Mouse (Mus musculus): ENCODE results near the gene Twnk. TPM values are rescaled to one million over a fixed set of nuclear protein-coding genes. Genes with fewer than 3 reads are reported as not detected.

Gene Twnk
- polyA plus RNA-seq, 1 experiment, result 14.8 TPM

DNA sequence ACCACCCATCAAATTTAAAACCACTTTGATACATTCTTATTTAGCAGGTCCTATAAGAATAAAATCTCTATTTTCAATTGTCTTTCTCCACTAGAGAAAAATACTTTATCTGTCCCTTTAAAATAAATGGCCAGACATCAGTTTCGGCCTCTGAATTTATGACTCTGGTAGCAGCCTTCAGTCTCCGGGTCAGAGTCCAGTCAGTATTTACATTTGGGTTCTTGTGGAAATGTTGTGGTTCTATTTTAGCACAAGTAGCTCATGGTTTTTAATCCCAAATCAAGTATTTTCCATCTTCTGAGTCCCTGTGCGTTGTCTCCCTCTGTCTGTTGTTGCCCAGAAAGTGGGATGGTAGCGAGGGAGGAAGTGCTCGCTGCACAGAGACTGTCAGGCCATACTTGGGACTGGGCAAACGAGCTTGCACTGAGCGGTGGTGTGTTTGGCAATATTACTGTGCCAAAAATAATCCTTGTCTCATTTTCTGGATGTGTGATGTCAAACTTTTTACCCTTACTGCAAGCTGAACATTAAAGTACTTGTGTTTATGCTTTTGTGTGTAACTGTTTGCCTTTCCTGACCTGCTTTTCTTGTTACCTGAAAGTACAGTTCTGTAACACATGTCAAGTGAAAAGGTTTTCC, 22.9 kb upstream of the Twnk start:
- peak; percentile 30 for DNase-seq
- WGBS, result 38% methylated on average over 7 of the region's 7 CpGs
- H3K27me3 ChIP-seq (replicated peaks; ENCODE audit: control insufficient read depth, insufficient read depth, low read length), result no peaks in the 10 kb centered on the region
- TF ChIP-seq CTCF (conservative IDR thresholded peaks at IDR 0.05; ENCODE audit: insufficient read depth, insufficient read length, low read depth, low read length) (no peak), POLR2A (IDR thresholded peaks at IDR 0.05; ENCODE audit: low read depth, low read length) (no peak)
- H3K27ac ChIP-seq (ENCODE audit: insufficient read depth, low read depth, low read length), result peak overlapping the region; percentile 12; the same call in 1 of the 2 replicates
- H3K4me1 ChIP-seq (ENCODE audit: control insufficient read depth, insufficient read depth, low read length), result peaks cover 9% of the 10 kb centered on the region
- peaks cover 8% of the 10 kb centered on the region; the same call in 1 of the 2 replicates for H3K36me3 ChIP-seq (ENCODE audit: control insufficient read depth, insufficient read depth, low read length)
- H3K4me3 ChIP-seq (ENCODE audit: insufficient read depth, low read depth, low read length), result no peak overlapping the region

DNA sequence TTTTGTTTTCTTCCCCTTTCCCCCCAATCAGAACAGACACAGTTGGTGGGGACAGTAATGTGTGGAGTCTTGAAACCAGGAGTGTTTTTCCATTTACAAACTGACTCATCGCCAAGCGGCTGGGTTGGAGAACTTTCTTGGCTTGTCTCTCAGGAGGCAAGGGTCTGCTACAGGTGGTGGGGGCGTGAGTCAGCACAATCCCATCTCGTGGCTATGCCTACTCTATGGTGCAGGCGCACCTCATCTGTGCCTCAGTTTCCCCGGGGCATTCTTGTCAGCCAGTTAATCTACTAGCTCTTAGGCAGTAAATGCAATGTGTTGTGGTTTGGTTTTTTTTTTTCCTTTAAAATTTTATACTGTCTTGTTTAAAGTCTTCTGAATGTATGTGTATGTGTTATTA, 22.1 kb upstream of the Twnk start:
- 87% methylated on average over 6 of the region's 6 CpGs for WGBS
- Histone ChIP-seq H3K36me3 (ENCODE audit: control insufficient read depth, insufficient read depth, low read length) (peaks cover 3% of the 10 kb centered on the region; the same call in 1 of the 2 replicates), H3K4me3 (ENCODE audit: insufficient read depth, low read depth, low read length) (no peak overlapping the region), H3K4me1 (ENCODE audit: control insufficient read depth, insufficient read depth, low read length) (peaks cover 9% of the 10 kb centered on the region), H3K27me3 (replicated peaks; ENCODE audit: control insufficient read depth, insufficient read depth, low read length) (no peaks in the 10 kb centered on the region), H3K27ac (ENCODE audit: insufficient read depth, low read depth, low read length) (no peak overlapping the region)
- TF ChIP-seq POLR2A (IDR thresholded peaks at IDR 0.05; ENCODE audit: low read depth, low read length), result no peak
- TF ChIP-seq CTCF (conservative IDR thresholded peaks at IDR 0.05; ENCODE audit: insufficient read depth, insufficient read length, low read depth, low read length), result no peak
- DNase-seq, result no peak

DNA sequence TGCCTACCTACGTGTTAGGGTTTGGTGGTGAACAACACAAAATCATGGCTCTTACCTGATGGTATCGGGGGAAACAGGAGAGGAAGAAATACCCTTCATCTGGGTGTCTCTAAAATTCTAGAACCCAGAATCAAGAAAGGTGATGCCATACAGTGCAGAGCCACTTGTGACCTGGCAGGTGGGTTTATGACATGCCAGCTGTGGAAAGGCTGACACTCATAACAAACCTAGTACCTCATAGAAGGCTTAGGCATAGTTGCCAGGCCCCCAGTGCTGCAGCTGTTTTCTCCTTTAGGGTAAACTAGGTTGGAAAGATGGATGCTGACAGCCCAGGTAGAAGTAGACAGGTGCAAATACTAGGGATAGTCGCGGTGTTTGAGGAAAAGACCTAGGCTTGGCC, 21.0 kb upstream of the Twnk start:
- no peak overlapping the region for H3K4me3 ChIP-seq (ENCODE audit: insufficient read depth, low read depth, low read length)
- DNase-seq, result no peak
- 94% methylated on average over 4 of the region's 4 CpGs for WGBS
- no peak for TF ChIP-seq CTCF (conservative IDR thresholded peaks at IDR 0.05; ENCODE audit: insufficient read depth, insufficient read length, low read depth, low read length)
- no peak for TF ChIP-seq POLR2A (IDR thresholded peaks at IDR 0.05; ENCODE audit: low read depth, low read length)
- H3K27me3 ChIP-seq (replicated peaks; ENCODE audit: control insufficient read depth, insufficient read depth, low read length), result no peaks in the 10 kb centered on the region
- H3K36me3 ChIP-seq (ENCODE audit: control insufficient read depth, insufficient read depth, low read length), result peaks cover 2% of the 10 kb centered on the region; the same call in 1 of the 2 replicates
- peaks cover 9% of the 10 kb centered on the region for H3K4me1 ChIP-seq (ENCODE audit: control insufficient read depth, insufficient read depth, low read length)
- no peak overlapping the region for H3K27ac ChIP-seq (ENCODE audit: insufficient read depth, low read depth, low read length)

DNA sequence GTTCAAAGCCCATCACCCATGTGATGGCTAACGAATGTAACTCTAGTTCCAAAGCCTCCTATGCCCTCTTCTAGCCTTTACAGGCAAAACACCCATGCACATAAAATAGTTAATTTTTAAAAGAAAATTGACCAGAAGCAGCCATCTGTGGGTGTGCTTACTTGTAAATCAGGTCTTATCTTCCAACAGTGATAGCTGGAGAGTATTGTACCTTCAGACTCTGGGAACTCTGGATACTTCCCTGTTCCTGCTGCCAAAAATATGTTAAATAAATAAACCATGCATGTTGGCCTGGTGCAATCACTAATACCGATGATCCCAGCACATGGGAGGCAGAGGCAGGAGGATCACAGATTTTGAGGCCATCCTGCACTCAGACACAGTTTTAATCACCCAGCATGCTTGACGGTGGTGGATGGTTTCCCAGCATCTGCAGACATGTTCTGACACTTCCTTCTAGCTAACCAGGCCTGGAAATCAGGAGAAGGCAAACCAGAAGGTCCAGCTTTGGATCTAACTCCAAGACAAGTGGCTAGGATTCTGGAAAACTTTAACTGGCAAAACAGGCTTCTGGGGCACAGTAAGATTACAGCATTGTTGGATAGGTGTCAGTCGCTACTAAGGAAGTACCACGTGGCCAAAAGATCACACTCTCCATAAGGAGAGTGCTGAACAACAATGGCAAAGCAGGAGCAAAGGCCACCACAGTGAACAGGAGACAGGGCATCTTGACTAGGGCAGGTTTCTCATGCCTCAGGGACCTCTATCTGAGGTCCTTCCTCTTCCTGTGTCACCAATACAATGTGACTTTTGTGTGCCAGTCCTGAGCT, 20.1 kb upstream of the Twnk start:
- Histone ChIP-seq H3K27me3 (replicated peaks; ENCODE audit: control insufficient read depth, insufficient read depth, low read length) (no peaks in the 10 kb centered on the region), H3K4me1 (ENCODE audit: control insufficient read depth, insufficient read depth, low read length) (peaks cover 13% of the 10 kb centered on the region), H3K36me3 (ENCODE audit: control insufficient read depth, insufficient read depth, low read length) (peaks cover 2% of the 10 kb centered on the region; the same call in 1 of the 2 replicates), H3K4me3 (ENCODE audit: insufficient read depth, low read depth, low read length) (no peak overlapping the region), H3K27ac (ENCODE audit: insufficient read depth, low read depth, low read length) (no peak overlapping the region; the same call in 1 of the 2 replicates)
- DNase-seq, result peak; percentile 73
- 26% methylated on average over 5 of the region's 5 CpGs for WGBS
- TF ChIP-seq CTCF (conservative IDR thresholded peaks at IDR 0.05; ENCODE audit: insufficient read depth, insufficient read length, low read depth, low read length), result no peak
- TF ChIP-seq POLR2A (IDR thresholded peaks at IDR 0.05; ENCODE audit: low read depth, low read length), result no peak

DNA sequence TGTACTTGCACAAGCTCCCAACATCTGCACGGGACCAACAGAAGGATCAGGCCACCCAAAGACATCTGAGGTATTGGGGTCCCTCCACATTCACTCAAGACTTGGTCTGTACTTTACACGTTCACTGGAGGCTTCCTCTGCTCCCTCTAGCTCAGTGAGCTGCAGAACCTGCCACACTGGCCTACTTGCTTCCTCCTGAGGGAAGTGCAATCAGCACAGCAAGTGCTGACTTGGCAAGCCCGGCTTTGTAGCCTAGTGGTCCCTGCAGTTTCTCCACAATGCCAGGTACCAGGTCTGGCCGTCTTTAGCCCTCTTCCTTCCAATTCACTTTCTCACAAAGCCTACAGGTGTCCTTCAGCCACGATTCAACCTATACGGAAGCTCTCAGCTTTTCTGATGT, 18.5 kb upstream of the Twnk start:
- no peaks in the 10 kb centered on the region for H3K27me3 ChIP-seq (replicated peaks; ENCODE audit: control insufficient read depth, insufficient read depth, low read length)
- no peak for DNase-seq
- WGBS, result 77% methylated on average over 6 of the region's 6 CpGs
- H3K27ac ChIP-seq (ENCODE audit: insufficient read depth, low read depth, low read length), result no peak overlapping the region
- H3K36me3 ChIP-seq (ENCODE audit: control insufficient read depth, insufficient read depth, low read length), result no peaks in the 10 kb centered on the region; the same call in 1 of the 2 replicates
- no peak for TF ChIP-seq CTCF (conservative IDR thresholded peaks at IDR 0.05; ENCODE audit: insufficient read depth, insufficient read length, low read depth, low read length)
- TF ChIP-seq POLR2A (IDR thresholded peaks at IDR 0.05; ENCODE audit: low read depth, low read length), result no peak
- H3K4me1 ChIP-seq (ENCODE audit: control insufficient read depth, insufficient read depth, low read length), result peaks cover 23% of the 10 kb centered on the region
- H3K4me3 ChIP-seq (ENCODE audit: insufficient read depth, low read depth, low read length), result no peak overlapping the region

DNA sequence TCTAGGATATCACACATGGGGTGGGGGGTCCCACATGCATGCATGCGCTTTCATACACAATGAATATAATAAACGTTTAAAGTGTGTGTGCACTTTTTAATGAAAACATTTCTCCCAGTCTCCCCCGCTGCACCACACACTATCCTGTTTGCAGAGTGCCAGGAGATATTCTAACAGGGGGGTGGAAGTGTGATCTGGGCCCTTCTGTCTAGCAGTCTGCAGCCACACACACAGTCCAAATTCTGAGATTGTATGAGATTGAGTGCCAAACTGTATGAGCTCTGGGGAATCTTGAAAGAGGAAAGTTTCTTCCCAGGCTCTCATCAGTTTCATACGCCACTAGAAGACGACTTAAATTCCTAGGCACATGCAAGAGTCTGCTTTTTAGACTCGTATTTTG, 17.6 kb upstream of the Twnk start:
- H3K4me3 ChIP-seq (ENCODE audit: insufficient read depth, low read depth, low read length), result no peak overlapping the region
- WGBS, result 76% methylated on average over 6 of the region's 6 CpGs
- no peaks in the 10 kb centered on the region for H3K36me3 ChIP-seq (ENCODE audit: control insufficient read depth, insufficient read depth, low read length)
- no peaks in the 10 kb centered on the region for H3K27me3 ChIP-seq (replicated peaks; ENCODE audit: control insufficient read depth, insufficient read depth, low read length)
- H3K4me1 ChIP-seq (ENCODE audit: control insufficient read depth, insufficient read depth, low read length), result peaks cover 23% of the 10 kb centered on the region
- no peak for DNase-seq
- TF ChIP-seq POLR2A (IDR thresholded peaks at IDR 0.05; ENCODE audit: low read depth, low read length), result no peak
- no peak overlapping the region for H3K27ac ChIP-seq (ENCODE audit: insufficient read depth, low read depth, low read length)

DNA sequence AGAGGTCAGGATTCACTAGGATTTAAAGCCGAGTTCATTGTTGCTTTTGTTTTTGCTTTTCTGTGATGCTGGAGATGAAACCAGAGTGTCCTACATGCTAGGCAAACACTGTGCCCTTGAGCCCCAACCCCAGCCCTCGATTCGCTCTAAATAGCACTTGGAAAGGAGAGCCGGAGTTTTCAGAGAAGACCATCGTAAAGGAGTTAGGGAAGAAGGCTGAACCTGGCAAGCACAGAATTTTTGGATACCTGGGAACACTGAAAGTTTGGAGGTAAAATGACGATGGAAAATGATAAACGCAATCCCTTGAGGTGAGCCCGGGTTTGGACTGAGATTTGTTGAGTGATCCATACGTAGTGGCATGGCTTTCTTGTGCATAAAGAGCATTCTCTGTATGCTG, 17.1 kb upstream of the Twnk start:
- no peaks in the 10 kb centered on the region for H3K36me3 ChIP-seq (ENCODE audit: control insufficient read depth, insufficient read depth, low read length)
- H3K4me3 ChIP-seq (ENCODE audit: insufficient read depth, low read depth, low read length), result no peak overlapping the region
- TF ChIP-seq POLR2A (IDR thresholded peaks at IDR 0.05; ENCODE audit: low read depth, low read length) (no peak), CTCF (conservative IDR thresholded peaks at IDR 0.05; ENCODE audit: insufficient read depth, insufficient read length, low read depth, low read length) (no peak)
- no peaks in the 10 kb centered on the region for H3K27me3 ChIP-seq (replicated peaks; ENCODE audit: control insufficient read depth, insufficient read depth, low read length)
- DNase-seq, result no peak
- H3K4me1 ChIP-seq (ENCODE audit: control insufficient read depth, insufficient read depth, low read length), result peaks cover 23% of the 10 kb centered on the region
- H3K27ac ChIP-seq (ENCODE audit: insufficient read depth, low read depth, low read length), result no peak overlapping the region
- 50% methylated on average over 9 of the region's 9 CpGs for WGBS
